Mouse (Mus musculus) erythroblast, embryonic 14.5 days (primary cell): ENCODE measurements around the gene Plin3. TPM values are rescaled to one million over a fixed set of nuclear protein-coding genes. Genes with fewer than 3 reads are reported as not detected.

ENCODE experiments used
- H3K27me3 ChIP-seq: 2 replicates; pipeline ENCODE4 v1.6.1; 2012; ENCODE audit warnings: inconsistent platforms; ENCODE audit not compliant: control insufficient read depth
- H3K36me3 ChIP-seq: 2 replicates; pipeline ENCODE4 v1.6.1; 2012; ENCODE audit warnings: mild to moderate bottlenecking, inconsistent platforms; ENCODE audit not compliant: control insufficient read depth
- H3K4me1 ChIP-seq: 2 replicates; pipeline ENCODE4 v1.6.1; 2012; ENCODE audit warnings: inconsistent platforms; ENCODE audit not compliant: control insufficient read depth
- H3K4me3 ChIP-seq: replicated peaks from 2 replicates; pipeline ENCODE3; 2012; ENCODE audit warnings: moderate library complexity, mild to moderate bottlenecking, inconsistent platforms
- H3K9me3 ChIP-seq: 2 replicates; pipeline ENCODE4 v1.6.1; 2012; ENCODE audit warnings: low read length, inconsistent platforms, mixed read lengths; ENCODE audit not compliant: control insufficient read depth
- GATA1 ChIP-seq: IDR thresholded peaks from 2 replicates; pipeline ENCODE4 v1.6.1; 2012; ENCODE audit warnings: low read length, inconsistent platforms, mixed read lengths
- TAL1 ChIP-seq: IDR thresholded peaks from 3 replicates; pipeline ENCODE4 v1.6.1; 2012; ENCODE audit warnings: low read length, inconsistent platforms, mixed read lengths
- polyA plus RNA-seq: library from polyadenylated mRNA; stranded (reverse); fragments of >175 nt; gene quantifications from 2 replicates; pipeline ENCODE4 v1.2.3, GENCODE M21; 2012

Gene Plin3
- polyA plus RNA-seq, 1 experiment: 0.86 TPM

GRCm38 (mm10) chr17:56326153-56327147, 33.8 kb upstream of the Plin3 start:
- Histone ChIP-seq H3K36me3 (peaks cover 35% of the 10 kb centered on the region), H3K9me3 (no peaks in the 10 kb centered on the region), H3K4me1 (peaks cover 65% of the 10 kb centered on the region), H3K27me3 (no peaks in the 10 kb centered on the region), H3K4me3 (peak overlapping the region; percentile 82)
- TF ChIP-seq TAL1: no peak
- TF ChIP-seq GATA1: no peak

DNA sequence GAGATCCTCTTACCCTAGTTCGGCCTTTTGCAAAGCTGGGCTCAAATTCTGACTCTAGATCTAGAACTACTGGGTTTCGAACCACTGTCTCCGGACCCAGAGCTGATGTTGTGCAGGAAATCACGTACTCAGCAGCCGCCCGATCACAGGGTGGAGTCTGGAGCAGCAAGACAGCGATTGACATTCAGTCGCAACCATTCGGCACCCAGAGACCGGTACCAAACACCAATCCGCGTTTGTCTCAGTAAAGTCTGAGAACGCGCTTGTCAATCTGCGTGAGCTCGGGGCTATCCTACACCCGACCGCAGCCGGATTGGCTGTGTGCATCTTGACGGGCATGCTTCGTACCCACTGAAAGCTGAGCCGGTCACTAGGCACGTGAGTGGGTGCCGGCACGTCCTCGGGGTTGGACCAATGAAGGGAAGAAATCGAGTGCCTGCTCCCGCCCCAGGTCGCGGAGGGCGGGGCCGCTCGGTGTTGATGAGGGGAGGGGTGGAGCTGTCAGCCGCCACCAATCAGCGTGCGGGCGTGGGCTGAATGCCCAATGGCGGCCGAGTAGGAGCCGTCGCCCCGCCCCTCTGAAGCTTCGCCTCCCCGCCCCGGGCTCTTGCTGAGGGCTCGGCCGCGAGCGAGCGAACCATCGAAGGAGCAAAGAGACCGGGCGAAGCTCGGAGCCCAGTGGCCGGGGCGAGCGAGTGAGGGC, 32.9 kb upstream of the Plin3 start, which contains the start of gene Kdm4b:
Gene Kdm4b, plus strand, starts transcription at position 613 of the 703 bp plus-strand sequence.
- H3K4me3 ChIP-seq: peak within 1 kb of the TSS; percentile 82
- H3K9me3 ChIP-seq: no peaks in the 10 kb centered on the region
- H3K36me3 ChIP-seq: peaks cover 43% of the 10 kb centered on the region
- TF ChIP-seq TAL1: no peak
- TF ChIP-seq GATA1: no peak
- H3K27me3 ChIP-seq: no peaks in the 10 kb centered on the region
- peaks cover 61% of the 10 kb centered on the region for H3K4me1 ChIP-seq

DNA sequence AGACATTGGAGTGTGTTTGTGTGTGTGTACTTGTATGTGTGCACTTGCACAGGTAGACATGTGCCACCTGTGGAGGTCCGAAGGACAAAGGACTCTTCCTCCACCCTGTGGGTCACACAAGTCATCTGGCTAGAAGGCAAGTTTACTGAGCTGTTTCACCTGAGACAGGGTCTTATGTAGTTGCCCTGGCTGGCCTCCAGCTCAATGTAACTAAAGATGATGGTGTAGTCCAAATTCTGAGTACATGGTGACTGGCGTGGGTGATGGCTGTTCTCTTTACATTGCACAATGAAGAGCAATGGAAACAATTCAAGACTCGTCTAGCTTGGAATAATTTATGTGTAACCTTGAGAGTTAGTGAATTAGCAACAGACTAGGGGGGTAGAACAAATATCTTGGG, 31.7 kb upstream of the Plin3 start:
- peaks cover 60% of the 10 kb centered on the region for H3K4me1 ChIP-seq
- no peaks in the 10 kb centered on the region for H3K27me3 ChIP-seq
- TF ChIP-seq TAL1 (no peak), GATA1 (no peak)
- peaks cover 55% of the 10 kb centered on the region for H3K36me3 ChIP-seq
- no peak overlapping the region for H3K4me3 ChIP-seq
- H3K9me3 ChIP-seq: no peaks in the 10 kb centered on the region

DNA sequence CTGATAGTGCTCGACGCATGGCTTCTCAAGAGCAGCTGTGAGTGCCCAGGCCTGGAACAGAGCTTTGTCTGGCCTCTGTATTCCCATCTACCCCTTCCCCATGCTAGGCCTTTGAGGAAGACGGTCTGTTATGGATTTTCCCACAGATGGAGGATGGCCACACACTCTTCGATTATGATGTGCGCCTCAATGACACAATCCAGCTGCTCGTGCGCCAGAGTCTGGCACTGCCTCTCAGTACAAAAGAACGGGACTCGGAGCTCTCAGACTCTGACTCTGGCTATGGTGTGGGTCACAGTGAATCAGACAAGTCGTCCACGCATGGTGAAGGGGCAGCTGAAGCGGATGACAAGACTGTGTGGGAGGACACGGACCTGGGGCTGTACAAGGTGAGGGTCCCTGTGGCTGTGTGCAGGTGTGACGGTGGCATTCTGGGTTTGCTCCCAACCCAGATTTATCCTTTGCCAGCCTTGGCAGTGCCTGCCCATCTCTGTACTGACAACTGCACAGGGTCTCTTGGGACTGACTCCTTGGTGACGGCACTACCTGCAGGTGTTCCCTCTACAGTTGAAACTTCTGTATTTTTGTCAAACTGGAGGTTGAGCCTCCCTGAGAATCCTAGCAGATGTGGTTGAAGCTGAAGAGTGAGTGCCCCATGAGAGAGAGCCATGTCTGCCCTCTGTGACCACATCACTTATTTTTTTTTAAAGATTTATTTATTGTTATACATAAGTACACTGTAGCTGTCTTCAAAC, 16.7 kb upstream of the Plin3 start:
- H3K4me3 ChIP-seq: no peak overlapping the region
- H3K9me3 ChIP-seq: no peaks in the 10 kb centered on the region
- no peaks in the 10 kb centered on the region; the same call in 1 of the 2 replicates for H3K27me3 ChIP-seq
- no peak for TF ChIP-seq GATA1
- peaks cover 100% of the 10 kb centered on the region for H3K36me3 ChIP-seq
- H3K4me1 ChIP-seq: peaks cover 65% of the 10 kb centered on the region

GRCm38 (mm10) chr17:56308088-56308487, 15.4 kb upstream of the Plin3 start:
- Histone ChIP-seq H3K27me3 (no peaks in the 10 kb centered on the region; the same call in 1 of the 2 replicates), H3K9me3 (no peaks in the 10 kb centered on the region), H3K4me3 (no peak overlapping the region), H3K36me3 (peaks cover 89% of the 10 kb centered on the region), H3K4me1 (peaks cover 73% of the 10 kb centered on the region)
- TF ChIP-seq GATA1 (no peak), TAL1 (no peak)

DNA sequence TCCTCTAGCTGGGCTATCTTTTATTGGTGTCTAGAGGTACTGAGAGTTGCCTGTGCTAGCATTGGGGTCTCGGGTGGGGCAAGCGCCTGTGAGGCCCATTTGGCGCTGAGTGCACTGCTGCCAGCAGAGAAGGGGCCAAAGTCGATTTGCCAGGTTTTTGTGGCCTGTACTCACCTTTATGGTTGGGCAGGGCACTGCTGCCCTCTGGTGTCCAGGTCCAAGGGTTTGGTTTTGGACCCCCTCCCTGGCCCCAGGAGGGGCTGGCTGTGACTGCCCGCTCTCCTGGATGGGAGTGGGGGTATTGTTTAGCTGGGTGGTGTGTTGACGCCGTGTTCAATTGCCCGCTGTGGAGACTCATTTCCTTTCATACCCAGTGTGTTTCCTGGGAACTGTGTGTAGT, 13.2 kb upstream of the Plin3 start:
- Histone ChIP-seq H3K4me1 (peaks cover 79% of the 10 kb centered on the region), H3K9me3 (no peaks in the 10 kb centered on the region), H3K4me3 (peak overlapping the region; percentile 74), H3K27me3 (no peaks in the 10 kb centered on the region), H3K36me3 (peaks cover 66% of the 10 kb centered on the region)
- TF ChIP-seq GATA1 (no peak), TAL1 (no peak)

DNA sequence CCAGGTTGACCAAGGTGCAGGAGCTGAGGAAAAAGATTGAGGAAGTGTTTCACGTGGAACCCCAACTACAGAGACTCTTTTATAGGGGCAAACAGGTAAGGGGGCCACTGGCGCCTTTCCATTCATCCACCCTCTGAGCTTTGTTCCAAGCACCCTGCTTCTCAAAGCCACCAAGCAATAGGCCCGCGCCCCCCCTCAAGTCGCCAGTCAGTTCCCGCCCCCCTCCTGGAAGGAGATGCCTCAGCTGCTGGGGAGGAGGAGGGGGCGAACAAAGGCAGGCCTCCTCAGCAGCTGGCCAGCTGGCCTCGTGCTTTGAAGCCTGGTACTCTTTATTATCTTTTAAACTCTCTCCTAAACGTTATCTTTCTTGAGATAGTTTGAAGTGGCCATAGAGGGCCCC, 12.5 kb upstream of the Plin3 start:
- no peak for TF ChIP-seq GATA1
- no peak for TF ChIP-seq TAL1
- H3K9me3 ChIP-seq: no peaks in the 10 kb centered on the region
- peaks cover 74% of the 10 kb centered on the region for H3K4me1 ChIP-seq
- peaks cover 60% of the 10 kb centered on the region for H3K36me3 ChIP-seq
- H3K4me3 ChIP-seq: peak overlapping the region; percentile 74
- peaks cover 1% of the 10 kb centered on the region; the same call in 1 of the 2 replicates for H3K27me3 ChIP-seq

DNA sequence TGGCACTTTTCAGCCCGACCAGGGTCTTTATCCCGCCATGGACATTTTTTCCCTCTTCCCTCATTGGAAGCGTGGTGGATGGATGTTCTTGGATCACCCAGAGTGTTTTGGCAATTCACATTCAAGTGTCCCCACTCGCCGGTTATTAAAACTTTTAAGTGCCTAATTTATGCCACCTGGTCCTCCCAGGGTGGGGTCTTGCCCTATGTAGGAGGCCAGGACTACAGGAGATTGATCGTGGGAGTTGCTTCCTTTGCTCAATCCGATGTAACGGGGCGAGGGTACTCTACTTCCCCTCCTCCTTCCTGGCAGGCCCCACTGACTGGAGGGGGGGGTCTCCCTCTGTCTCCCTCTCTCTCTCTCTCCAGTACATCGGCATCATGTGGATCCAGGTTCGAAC, 12.0 kb upstream of the Plin3 start:
- peaks cover 55% of the 10 kb centered on the region for H3K36me3 ChIP-seq
- TF ChIP-seq GATA1 (no peak), TAL1 (no peak)
- H3K4me1 ChIP-seq: peaks cover 72% of the 10 kb centered on the region
- no peaks in the 10 kb centered on the region for H3K9me3 ChIP-seq
- H3K4me3 ChIP-seq: peak overlapping the region; percentile 74
- peaks cover 4% of the 10 kb centered on the region; the same call in 1 of the 2 replicates for H3K27me3 ChIP-seq
